Mouse (Mus musculus) E14TG2a.4 (cell line): ENCODE measurements around the gene Tjap1.

Source experiments
- CTCF ChIP-seq: conservative IDR thresholded peaks from 2 replicates; pipeline ENCODE4 v1.5.1; 2014; ENCODE audit warnings: low read length
- NANOG ChIP-seq: IDR thresholded peaks from 2 replicates; pipeline ENCODE4 v1.6.1; 2014; ENCODE audit warnings: borderline replicate concordance, low read length, mixed read lengths
- POU5F1 ChIP-seq: IDR thresholded peaks from 2 replicates; pipeline ENCODE4 v1.6.1; 2014; ENCODE audit warnings: low read length, borderline replicate concordance

DNA sequence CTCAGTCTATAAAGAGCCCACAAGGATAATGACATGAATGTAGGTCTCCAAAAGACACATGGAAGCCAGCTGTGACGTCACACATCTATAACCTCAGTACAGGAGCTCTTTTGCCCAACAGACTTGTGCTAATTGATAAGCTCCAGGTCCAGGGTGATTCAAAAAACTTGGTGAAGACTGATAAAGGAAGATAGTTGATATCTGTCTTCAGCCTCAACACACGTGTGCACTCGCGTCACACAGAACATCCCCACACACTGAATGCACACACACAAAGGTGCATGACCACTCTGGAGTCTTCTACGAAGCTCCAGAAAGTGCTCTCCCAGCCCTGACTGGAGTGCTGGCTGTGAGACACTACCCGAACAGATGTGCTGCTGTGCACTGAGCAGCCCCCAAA, 45.7 kb downstream of the Tjap1 start:
- no peak for TF ChIP-seq CTCF
- no peak for TF ChIP-seq NANOG
- TF ChIP-seq POU5F1 = no peak
